Mouse (Mus musculus): Measurements from ENCODE around the gene Pck1. TPM values are rescaled to one million over a fixed set of nuclear protein-coding genes. Genes with fewer than 3 reads are reported as not detected.
A peak's percentile ranks its signal among the peaks of the same experiment; 100 is the strongest.

Gene Pck1
- total RNA-seq, 4 experiments from 2014 or later, result 3.9 to 5.8 (median 4.8) TPM

DNA sequence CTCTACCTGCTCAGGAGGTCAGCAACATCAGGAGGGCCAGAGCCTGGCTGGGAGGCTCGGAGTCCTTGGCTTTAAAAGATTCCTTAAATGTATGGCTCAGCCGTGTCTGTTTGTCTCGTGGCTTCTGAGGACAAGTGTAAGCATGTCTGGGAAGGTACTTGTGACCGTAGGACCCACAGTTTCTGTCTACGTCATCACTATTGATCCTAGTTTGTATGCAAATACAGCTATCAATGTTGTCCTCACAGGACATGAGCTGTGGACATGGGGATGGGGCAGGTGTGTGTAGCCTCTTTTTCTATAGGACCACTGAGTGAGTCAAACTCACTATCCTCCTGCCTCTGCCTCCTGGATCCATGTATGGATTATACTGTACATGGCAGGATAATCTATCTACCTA, 4.8 kb upstream of the Pck1 start:
- no peak for DNase-seq (ENCODE audit: low spot score)

GRCm38 (mm10) chr2:173151352-173151751, 1.5 kb upstream of the Pck1 start:
- no peak for DNase-seq (ENCODE audit: low spot score)

- DNase-seq (ENCODE audit: low spot score), result no peak
Observed at GRCm38 (mm10) chr2:173151784-173152284, 1.0 kb upstream of the Pck1 start.

GRCm38 (mm10) chr2:173153266-173153665, 418 bp downstream of the Pck1 start:
- DNase-seq (ENCODE audit: low spot score), result no peak

GRCm38 (mm10) chr2:173154513-173154912, 1.7 kb downstream of the Pck1 start:
- DNase-seq (ENCODE audit: low spot score), result no peak

DNA sequence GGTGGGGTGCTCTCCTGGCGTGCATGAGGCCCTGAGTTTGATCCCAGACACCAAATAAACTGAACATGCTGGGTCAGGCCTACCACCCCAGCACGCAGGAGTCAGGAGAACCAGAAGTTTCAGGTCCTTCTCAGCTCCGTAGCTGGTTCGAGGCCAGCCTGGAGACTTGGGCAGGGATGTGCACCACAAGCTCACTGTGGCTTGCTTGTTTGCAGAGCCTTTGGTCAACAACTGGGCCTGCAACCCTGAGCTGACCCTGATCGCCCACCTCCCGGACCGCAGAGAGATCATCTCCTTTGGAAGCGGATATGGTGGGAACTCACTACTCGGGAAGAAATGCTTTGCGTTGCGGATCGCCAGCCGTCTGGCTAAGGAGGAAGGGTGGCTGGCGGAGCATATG, 2.1 kb downstream of the Pck1 start:
- DNase-seq (ENCODE audit: low spot score), result no peak

- no peak for DNase-seq (ENCODE audit: low spot score)
Observed at GRCm38 (mm10) chr2:173155907-173156306, 3.1 kb downstream of the Pck1 start.

DNA sequence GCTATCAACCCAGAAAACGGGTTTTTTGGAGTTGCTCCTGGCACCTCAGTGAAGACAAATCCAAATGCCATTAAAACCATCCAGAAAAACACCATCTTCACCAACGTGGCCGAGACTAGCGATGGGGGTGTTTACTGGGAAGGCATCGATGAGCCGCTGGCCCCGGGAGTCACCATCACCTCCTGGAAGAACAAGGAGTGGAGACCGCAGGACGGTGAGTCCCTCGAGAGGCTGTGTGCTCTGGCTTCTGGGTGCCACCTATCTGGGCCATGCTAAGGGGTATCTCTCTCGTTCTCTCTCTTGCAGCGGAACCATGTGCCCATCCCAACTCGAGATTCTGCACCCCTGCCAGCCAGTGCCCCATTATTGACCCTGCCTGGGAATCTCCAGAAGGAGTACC, 4.1 kb downstream of the Pck1 start:
- DNase-seq (ENCODE audit: low spot score), result no peak

DNA sequence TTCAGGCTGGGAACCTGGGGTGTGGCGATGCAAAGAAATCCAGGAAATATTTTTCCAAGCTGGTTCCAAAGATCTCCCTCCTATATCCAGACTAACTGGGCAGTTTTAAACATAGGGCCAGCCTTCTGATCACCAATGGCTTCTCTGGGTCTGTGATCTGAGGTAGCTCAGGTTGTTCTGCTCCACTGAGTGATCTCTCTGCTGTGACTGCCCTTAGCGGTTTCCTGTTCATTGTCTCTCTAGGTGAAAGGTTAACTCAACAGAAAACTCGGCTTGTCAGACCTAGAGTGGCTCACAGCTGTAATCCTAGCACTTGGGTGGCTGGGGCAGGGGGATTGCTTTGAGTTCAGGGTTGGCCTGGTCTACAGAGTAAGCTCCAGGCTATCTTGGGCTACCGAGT, 4.5 kb downstream of the Pck1 start:
- no peak for DNase-seq (ENCODE audit: low spot score)

DNA sequence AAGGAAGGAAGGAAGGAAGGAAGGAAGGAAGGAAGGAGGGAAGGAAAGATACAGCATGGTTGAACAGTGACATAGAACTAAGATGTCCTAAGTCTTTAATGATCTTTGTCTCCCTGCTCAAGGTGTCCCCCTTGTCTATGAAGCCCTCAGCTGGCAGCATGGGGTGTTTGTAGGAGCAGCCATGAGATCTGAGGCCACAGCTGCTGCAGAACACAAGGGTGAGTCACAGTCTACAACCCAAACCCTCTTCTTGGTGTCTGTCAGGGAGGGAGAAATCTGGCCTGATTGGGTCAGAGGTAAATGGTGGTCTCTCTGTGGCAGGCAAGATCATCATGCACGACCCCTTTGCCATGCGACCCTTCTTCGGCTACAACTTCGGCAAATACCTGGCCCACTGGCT, 5.0 kb downstream of the Pck1 start:
- no peak for DNase-seq (ENCODE audit: low spot score)

GRCm38 (mm10) chr2:173158390-173159055, 5.7 kb downstream of the Pck1 start:
- no peak for DNase-seq (ENCODE audit: low spot score)

DNA sequence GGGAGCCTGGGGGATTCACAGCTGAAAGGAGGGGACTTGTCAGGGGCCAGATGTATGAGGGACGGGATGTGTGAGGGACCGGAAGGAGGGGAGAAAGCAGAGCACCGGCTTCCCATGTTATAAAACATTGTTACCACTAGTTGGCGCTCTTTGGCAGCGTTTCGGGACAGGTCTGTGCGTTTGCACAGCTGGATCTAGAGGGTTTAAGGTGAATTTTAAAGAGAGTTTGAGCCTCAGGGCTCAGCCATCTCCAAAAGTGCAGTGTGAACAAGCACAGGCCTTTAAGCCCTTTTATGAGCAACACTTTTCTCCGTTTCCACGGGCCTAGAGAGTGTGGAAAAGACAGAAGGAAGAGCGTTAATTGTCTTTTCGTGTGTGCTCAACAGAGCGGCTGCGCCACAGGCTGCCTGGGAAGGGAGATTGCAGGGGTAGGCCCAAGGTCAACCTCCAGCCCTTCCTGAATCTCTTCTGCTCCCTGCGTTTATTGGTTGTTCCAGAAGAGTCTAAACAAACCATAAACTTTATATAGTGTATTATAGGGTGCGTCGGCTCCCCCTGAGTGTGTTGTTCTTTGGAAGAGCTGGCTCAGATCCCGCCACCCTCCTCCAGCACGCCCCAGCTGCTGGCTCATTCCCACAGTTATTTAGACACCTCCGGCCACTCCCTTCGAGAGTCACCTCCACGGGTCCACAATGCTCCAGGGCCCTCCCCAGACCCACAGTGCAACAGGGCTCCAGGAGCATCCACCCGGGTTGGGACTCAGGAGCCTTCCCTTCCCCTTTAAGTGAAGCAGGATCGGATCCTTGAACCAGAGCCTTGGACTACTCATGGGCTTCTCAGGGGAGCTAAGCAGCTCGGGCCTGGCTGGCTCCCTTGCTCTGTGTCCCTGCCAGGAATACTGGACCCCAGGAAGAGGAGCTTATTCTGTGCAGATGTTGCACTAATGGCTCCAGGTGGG, 6.8 kb downstream of the Pck1 start:
- peak; percentile 41 for DNase-seq (ENCODE audit: low spot score)

GRCm38 (mm10) chr2:173163380-173163779, 10.5 kb downstream of the Pck1 start:
- DNase-seq (ENCODE audit: low spot score), result no peak

DNA sequence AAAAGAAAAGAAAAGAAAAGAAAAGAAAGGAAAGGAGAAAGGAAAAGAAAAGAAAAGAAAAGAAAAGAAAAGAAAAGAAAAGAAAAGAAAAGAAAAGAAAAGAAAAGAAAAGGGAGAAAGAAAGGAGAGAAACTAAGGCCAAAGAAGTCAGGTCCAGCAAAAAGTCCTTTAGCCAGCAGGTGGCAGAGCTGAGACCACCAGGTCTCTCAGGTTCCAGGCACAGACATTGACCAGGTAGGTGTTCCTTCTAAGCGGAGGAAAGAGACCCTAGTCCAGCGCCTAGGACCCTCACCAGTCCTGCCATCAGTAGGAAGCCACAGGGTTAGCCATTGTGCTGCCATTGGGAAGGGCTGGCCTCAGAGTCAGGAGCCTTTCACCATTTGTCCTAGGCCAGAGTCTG, 11.5 kb downstream of the Pck1 start:
- no peak for DNase-seq (ENCODE audit: low spot score)

DNA sequence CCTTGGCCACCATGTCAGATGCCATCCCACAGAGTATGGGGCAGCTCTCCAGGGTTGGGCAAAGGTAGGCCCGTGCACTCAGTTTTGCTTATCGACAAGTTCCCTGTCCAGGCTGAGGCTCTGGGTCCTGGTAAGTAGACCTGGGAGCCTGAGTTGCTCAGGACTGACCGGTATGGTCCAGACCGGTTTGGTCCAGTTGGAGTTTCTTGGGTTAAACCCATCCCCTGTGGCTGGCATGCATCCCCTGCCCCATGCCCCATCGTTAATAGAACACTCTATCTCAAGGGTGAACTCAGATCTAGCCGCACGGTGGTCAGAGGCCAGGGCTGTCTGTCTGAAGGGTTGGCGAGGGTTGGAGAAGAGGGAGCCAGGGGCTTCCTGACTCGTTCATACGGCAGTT, 12.1 kb downstream of the Pck1 start:
- DNase-seq (ENCODE audit: low spot score), result no peak

DNA sequence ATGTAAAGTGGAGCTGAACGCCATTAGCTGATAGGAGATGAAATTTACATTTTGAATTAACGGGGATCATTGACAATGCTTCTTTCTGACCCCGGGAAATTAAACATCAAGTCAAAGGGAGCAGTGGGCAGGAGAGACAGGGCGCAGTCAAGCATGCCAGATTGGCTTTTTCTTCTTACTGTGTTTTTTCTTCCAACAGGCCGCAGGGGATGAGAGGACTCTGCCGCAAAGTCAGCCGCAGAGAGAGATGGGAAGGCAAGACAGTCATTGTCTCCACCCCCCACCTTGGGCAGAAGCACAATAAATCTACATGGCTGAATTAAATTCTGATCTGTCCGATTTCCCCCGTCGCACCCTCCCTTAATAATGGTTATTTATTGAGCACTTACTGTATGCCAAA, 12.5 kb downstream of the Pck1 start:
- DNase-seq (ENCODE audit: low spot score), result no peak

GRCm38 (mm10) chr2:173168411-173168851, 15.6 kb downstream of the Pck1 start:
- DNase-seq (ENCODE audit: low spot score), result peak; percentile 55

- no peak for DNase-seq (ENCODE audit: low spot score)
Observed at GRCm38 (mm10) chr2:173170081-173170480, 17.2 kb downstream of the Pck1 start.

DNA sequence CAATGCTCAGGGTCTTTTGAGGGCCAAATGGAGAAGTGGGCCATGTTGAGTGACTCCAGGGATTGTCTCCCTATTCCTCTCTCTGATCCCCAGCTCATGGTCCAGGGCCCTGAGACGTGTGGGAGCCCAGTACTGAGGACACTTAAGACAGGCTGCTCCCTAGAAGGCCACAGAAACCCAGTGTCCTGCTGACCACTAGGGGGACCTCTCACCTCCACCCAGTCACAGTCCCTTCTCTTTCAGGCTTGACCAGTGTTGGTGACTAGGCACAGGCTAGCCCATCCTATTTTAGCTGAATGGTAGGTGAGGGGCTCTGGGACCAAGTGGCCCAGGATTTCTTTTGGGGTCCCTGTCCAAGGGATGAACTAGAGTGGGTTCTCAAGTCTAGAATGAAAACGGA, 17.9 kb downstream of the Pck1 start:
- DNase-seq (ENCODE audit: low spot score), result no peak

DNA sequence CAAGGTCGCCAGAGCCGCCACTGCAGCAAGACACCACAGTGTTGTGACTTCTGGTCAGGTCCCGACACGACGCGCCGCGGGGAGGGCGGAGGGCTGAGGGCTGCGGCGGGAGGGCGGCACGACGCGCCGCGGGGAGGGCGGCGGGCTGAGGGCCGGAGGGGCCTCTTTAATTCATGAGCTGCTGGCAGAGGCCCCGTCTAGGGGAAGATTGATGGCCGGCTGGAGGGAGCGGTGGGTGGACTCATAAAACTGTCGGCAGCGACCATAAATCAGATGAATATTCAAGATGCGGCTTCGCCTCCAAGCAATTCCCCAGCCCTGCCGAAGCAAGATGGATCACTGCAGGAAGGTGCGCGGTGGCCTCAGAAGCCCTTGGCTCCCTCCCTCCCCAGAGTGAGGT, 18.6 kb downstream of the Pck1 start:
- no peak for DNase-seq (ENCODE audit: low spot score)

GRCm38 (mm10) chr2:173171956-173172355, 19.1 kb downstream of the Pck1 start:
- DNase-seq (ENCODE audit: low spot score), result no peak

GRCm38 (mm10) chr2:173172386-173172785, 19.5 kb downstream of the Pck1 start:
- DNase-seq (ENCODE audit: low spot score), result no peak

DNA sequence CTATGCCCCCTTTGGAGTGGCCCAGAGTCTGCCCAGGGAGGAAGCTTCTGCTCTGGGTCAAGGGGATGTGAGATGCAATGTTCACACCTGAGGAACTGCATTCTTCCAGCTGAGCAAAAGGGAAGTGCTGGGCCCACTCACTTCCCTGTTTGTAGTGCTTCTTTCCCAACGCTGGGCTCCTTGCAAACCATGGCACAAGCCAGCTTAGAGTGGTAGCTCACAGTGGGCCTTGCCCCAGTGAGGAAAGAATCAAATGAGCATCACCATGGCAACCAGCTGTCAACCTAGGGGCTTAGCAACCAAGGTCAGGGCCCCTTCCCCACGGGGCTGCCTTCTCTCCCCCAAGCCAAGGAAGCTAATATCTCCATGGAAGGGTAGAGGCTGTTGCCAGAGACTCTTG, 20.2 kb downstream of the Pck1 start:
- no peak for DNase-seq (ENCODE audit: low spot score)

All from heart, adult 8-10 months (tissue).